In the genomic region with DNA sequence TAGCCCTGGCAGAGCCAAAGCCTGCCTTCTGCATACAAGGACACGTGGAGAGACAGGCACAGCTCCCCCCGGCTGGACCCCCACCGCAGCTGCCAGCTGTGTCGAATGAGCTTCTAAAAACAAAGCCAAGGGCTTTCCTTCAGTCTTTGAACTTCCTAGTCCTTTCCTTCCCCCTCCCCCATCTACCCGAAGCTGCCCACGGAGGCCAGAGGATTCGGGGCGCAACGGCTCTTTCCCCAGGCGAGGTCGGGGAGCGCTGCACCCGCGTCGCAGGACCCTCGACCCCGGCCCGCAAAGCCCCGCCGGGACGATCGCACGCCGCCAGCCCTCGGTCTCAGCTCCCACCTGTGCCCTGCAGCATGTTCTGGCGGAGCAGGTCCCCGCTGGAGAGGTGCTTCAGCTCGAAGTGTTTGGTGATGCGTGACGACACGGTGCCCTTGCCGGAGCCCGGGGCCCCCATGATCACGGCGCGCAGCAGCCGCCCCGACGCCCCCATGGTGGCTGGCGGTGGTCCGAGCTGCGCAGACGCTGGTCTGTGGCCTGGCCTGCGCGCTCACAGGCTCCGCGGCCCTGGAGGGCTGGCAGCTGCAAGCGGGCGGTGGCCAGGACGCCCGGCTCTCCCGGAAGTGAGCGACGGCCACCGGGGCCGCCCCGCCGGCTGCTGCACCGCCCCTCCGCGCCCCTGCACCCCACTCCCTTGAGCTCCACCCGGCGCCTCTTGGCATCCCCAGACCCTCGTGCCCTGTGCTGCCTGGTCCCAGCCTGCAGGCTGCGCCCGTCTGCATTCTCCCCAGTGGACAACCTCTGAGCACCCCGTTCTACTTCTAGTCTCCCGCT, we compare ENCODE assay signal across 8 mouse cellular contexts. TPM values are rescaled to one million over a fixed set of nuclear protein-coding genes. Genes with fewer than 3 reads are reported as not detected.
DNase-seq lines count a peak whose midpoint lies in the region; ATAC-seq lines count a peak whose summit lies in the region.

Gene Ak3, minus strand, starts transcription at position 628 of the 837 bp plus-strand sequence.

- H3K27me3 ChIP-seq in forebrain, embryonic 11.5 days (ENCODE audit: control insufficient read depth, insufficient read depth, low read length): no peaks in the 10 kb centered on the region
- H3K27me3 ChIP-seq in heart, embryonic 14.5 days (ENCODE audit: control insufficient read depth, insufficient read depth, low read length): no peaks in the 10 kb centered on the region
- H3K27me3 ChIP-seq in liver, embryonic 12.5 days (replicated peaks): no peaks in the 10 kb centered on the region
- H3K27me3 ChIP-seq in splenic B cell, adult 2 months (ENCODE audit: control insufficient read depth, insufficient read depth, low read length, poor library complexity, severe bottlenecking): no peaks in the 10 kb centered on the region

- peak within 1 kb of the TSS; percentile 79 for H3K4me3 ChIP-seq in forebrain, embryonic 11.5 days (ENCODE audit: low read depth, low read length)
- H3K4me3 ChIP-seq in heart, embryonic 14.5 days (ENCODE audit: control insufficient read depth in 1 of 2, insufficient read depth in 1 of 2, low read depth in 1 of 2, low read length in 2 of 2): peak within 1 kb of the TSS; percentile 74 to 94
- peak within 1 kb of the TSS; percentile 87 for H3K4me3 ChIP-seq in liver, embryonic 12.5 days

- H3K9me3 ChIP-seq in forebrain, embryonic 11.5 days (ENCODE audit: control insufficient read depth, low read length): no peaks in the 10 kb centered on the region
- no peaks in the 10 kb centered on the region for H3K9me3 ChIP-seq in heart, embryonic 14.5 days (ENCODE audit: control insufficient read depth, low read length)
- no peaks in the 10 kb centered on the region for H3K9me3 ChIP-seq in liver, embryonic 12.5 days (replicated peaks)

- H3K4me2 ChIP-seq in forebrain, embryonic 11.5 days (ENCODE audit: low read depth, low read length, severe bottlenecking): peak within 1 kb of the TSS; percentile 75
- H3K4me2 ChIP-seq in heart, embryonic 14.5 days (ENCODE audit: low read length): peak within 1 kb of the TSS; percentile 78
- peak within 1 kb of the TSS; percentile 91 for H3K4me2 ChIP-seq in liver, embryonic 12.5 days

- H3K36me3 ChIP-seq in forebrain, embryonic 11.5 days (ENCODE audit: control insufficient read depth, insufficient read depth, low read length): no peaks in the 10 kb centered on the region
- H3K36me3 ChIP-seq in heart, embryonic 14.5 days (ENCODE audit: control insufficient read depth, insufficient read depth, low read length): no peaks in the 10 kb centered on the region
- H3K36me3 ChIP-seq in liver, embryonic 12.5 days: no peaks in the 10 kb centered on the region
- H3K36me3 ChIP-seq in splenic B cell, adult 2 months (ENCODE audit: control insufficient read depth, insufficient read depth, low read length, poor library complexity, severe bottlenecking): no peaks in the 10 kb centered on the region

- peak; percentile 56 for DNase-seq in c-Kit-positive CD71-negative TER-119-negative erythroid progenitor cells, embryonic 14.5 days (ENCODE audit: low read depth)
- DNase-seq in forebrain, embryonic 11.5 days (ENCODE audit: low spot score): peak; percentile 85
- DNase-seq in kidney, postnatal 10 days: peak; percentile 88
- DNase-seq in naive thymus-derived CD4-positive, alpha-beta T cell, adult 2 months (ENCODE audit: low read depth): peak; percentile 70
- peak; percentile 68 for DNase-seq in splenic B cell, adult 2 months (ENCODE audit: low read depth, low spot score)

- H3K9ac ChIP-seq in forebrain, embryonic 11.5 days (ENCODE audit: low read length): peak within 1 kb of the TSS; percentile 95
- H3K9ac ChIP-seq in heart, embryonic 14.5 days (ENCODE audit: low read length): peak within 1 kb of the TSS; percentile 96
- H3K9ac ChIP-seq in liver, embryonic 12.5 days: peak within 1 kb of the TSS; percentile 95

- WGBS in forebrain, embryonic 11.5 days: 1% methylated on average over 68 of the region's 68 CpGs
- under 1% methylated on average over 68 of the region's 68 CpGs for WGBS in heart, embryonic 14.5 days
- WGBS in liver, embryonic 12.5 days (ENCODE audit: insufficient replicate concordance): under 1% methylated on average over 67 of the region's 68 CpGs

- peak within 1 kb of the TSS; percentile 76 for H3K27ac ChIP-seq in forebrain, embryonic 11.5 days (ENCODE audit: low read depth, low read length)
- peak within 1 kb of the TSS; percentile 89 to 92 for H3K27ac ChIP-seq in heart, embryonic 14.5 days (replicated peaks in 1 of 2; ENCODE audit: control insufficient read depth in 1 of 2, insufficient read depth in 1 of 2, low read depth in 2 of 2, low read length in 2 of 2)
- peak within 1 kb of the TSS; percentile 82 for H3K27ac ChIP-seq in liver, embryonic 12.5 days

- H3K4me1 ChIP-seq in forebrain, embryonic 11.5 days (replicated peaks; ENCODE audit: control insufficient read depth, insufficient read depth, low read length): peaks cover 16% of the 10 kb centered on the region; the same call in 1 of the 2 replicates
- peaks cover 7 to 27% of the 10 kb centered on the region in 2 experiments for H3K4me1 ChIP-seq in heart, embryonic 14.5 days (ENCODE audit: control insufficient read depth in 2 of 2, insufficient read depth in 2 of 2, low read length in 2 of 2)
- H3K4me1 ChIP-seq in liver, embryonic 12.5 days: peaks cover 54% of the 10 kb centered on the region

- peak; percentile 82 for ATAC-seq in CD4-positive, CD25-positive, alpha-beta regulatory T cell, adult 4 months
- peak; percentile 89 for ATAC-seq in forebrain, embryonic 11.5 days (replicated peaks; ENCODE audit: low FRiP score)
- peak; percentile 82 for ATAC-seq in heart, embryonic 14.5 days (ENCODE audit: insufficient number of reproducible peaks, insufficient read depth, low FRiP score, low read depth)
- ATAC-seq in liver, embryonic 12.5 days: peak; percentile 91

RNA-seq across cellular contexts. Expression of gene Ak3, which starts in this region (rescaled TPM):
- polyA plus RNA-seq in CD4-positive, CD25-positive, alpha-beta regulatory T cell, adult 4 months (2017; shearing (Covaris generic)): 10 to 100 TPM; 15.3 to 16.8 TPM
- 83.8 and 88.7 TPM in 2 replicates for polyA plus RNA-seq in forebrain, embryonic 11.5 days (2014; fragmentation: Nextera tagmentation; extraction: Ambion mirVana)
- 95.1 and 96.4 TPM in 2 replicates for polyA plus RNA-seq in heart, embryonic 14.5 days (2014; fragmentation: Nextera tagmentation; extraction: Ambion mirVana)
- 56.9 and 59.3 TPM in 2 replicates for polyA plus RNA-seq in liver, embryonic 12.5 days (2016; fragmentation: Nextera tagmentation; extraction: Ambion mirVana)

Comparison
In these comparisons a context has a peak if more than half of its experiments do, and no peak if none do; other contexts are left out.
1. Peak in every context shown above with its lines: DNase-seq, ATAC-seq, H3K4me3 ChIP-seq and H3K27ac ChIP-seq.